Mouse (Mus musculus) forebrain, embryonic 15.5 days (tissue): ENCODE data around the gene Pcdh15. TPM values are rescaled to one million over a fixed set of nuclear protein-coding genes. Genes with fewer than 3 reads are reported as not detected.

Experiments used
- ATAC-seq: fragments of 200-750 bp; cut with Nextera tagmentation; replicated peaks from 2 replicates; pipeline ENCODE4 v1.8.0; 2017; ENCODE audit warnings: mild to moderate bottlenecking, moderate TSS enrichment, moderate library complexity
- H3K27ac ChIP-seq: fragments of 300-500 bp; sonication (generic); replicated peaks from 2 replicates; pipeline ENCODE4 v1.5.1; 2015; ENCODE audit warnings: mild to moderate bottlenecking, inconsistent platforms
- H3K27me3 ChIP-seq: fragments of 300-500 bp; sonication (generic); 2 replicates; pipeline ENCODE4 v1.6.1; 2015; ENCODE audit warnings: inconsistent platforms
- H3K36me3 ChIP-seq: fragments of 300-500 bp; sonication (generic); 2 replicates; pipeline ENCODE4 v1.6.1; 2015; ENCODE audit warnings: mild to moderate bottlenecking, inconsistent platforms
- H3K4me1 ChIP-seq: fragments of 300-500 bp; sonication (generic); 2 replicates; pipeline ENCODE4 v1.6.1; 2015; ENCODE audit warnings: inconsistent platforms
- H3K4me2 ChIP-seq: fragments of 300-500 bp; sonication (generic); replicated peaks from 2 replicates; pipeline ENCODE4 v1.6.1; 2015; ENCODE audit warnings: mild to moderate bottlenecking, inconsistent platforms
- H3K4me3 ChIP-seq: fragments of 300-500 bp; sonication (generic); 2 replicates; pipeline ENCODE4 v1.5.1; 2015; ENCODE audit warnings: mild to moderate bottlenecking, inconsistent platforms
- H3K9ac ChIP-seq: fragments of 300-500 bp; sonication (generic); replicated peaks from 2 replicates; pipeline ENCODE4 v1.6.1; 2015; ENCODE audit warnings: mild to moderate bottlenecking, inconsistent platforms
- H3K9me3 ChIP-seq: fragments of 300-500 bp; sonication (generic); 2 replicates; pipeline ENCODE4 v1.6.1; 2016; ENCODE audit warnings: inconsistent platforms
- WGBS: fragments of 180-500 bp; shearing (Covaris S2); methylation state at CpG from one replicate; pipeline ENCODE4 v1.1.7; 2015; ENCODE audit warnings: mixed read lengths; 5-methylcytosine and 5-hydroxymethylcytosine counted together
- polyA plus RNA-seq: library from polyadenylated mRNA; unstranded; fragments of >200 nt; fragmentation: Nextera tagmentation; extraction: Ambion mirVana; gene quantifications from 2 replicates; pipeline ENCODE4 v1.2.1, GENCODE M21; 2015

Gene Pcdh15
- polyA plus RNA-seq, 1 experiment from 2014 or later, result 5.0 TPM

DNA sequence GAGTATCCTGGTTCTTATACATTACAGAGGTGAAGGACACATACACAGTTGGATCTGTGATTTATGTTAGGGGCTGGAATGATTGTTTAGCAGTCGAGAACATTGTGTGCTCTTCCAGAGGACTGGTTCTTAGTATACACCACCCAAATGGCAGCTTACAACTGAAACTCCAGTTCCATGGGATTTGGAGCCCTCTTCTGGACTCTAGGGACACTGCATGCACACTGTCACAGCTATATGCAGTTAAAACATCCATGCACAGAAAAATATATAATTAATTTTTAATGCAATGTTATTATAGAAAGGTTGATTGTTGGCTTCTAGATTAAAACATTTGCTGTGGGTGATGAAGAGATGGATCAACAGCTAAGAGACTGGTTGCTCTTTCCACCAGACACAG, 301.3 kb downstream of the Pcdh15 start:
- 90% methylated on average over 1 of the region's 1 CpGs for WGBS
- Histone ChIP-seq H3K4me3 (no peak overlapping the region), H3K27me3 (no peaks in the 10 kb centered on the region), H3K4me1 (no peaks in the 10 kb centered on the region), H3K4me2 (no peak overlapping the region), H3K27ac (no peak overlapping the region), H3K9me3 (no peaks in the 10 kb centered on the region), H3K9ac (no peak overlapping the region), H3K36me3 (no peaks in the 10 kb centered on the region)
- no peak for ATAC-seq

DNA sequence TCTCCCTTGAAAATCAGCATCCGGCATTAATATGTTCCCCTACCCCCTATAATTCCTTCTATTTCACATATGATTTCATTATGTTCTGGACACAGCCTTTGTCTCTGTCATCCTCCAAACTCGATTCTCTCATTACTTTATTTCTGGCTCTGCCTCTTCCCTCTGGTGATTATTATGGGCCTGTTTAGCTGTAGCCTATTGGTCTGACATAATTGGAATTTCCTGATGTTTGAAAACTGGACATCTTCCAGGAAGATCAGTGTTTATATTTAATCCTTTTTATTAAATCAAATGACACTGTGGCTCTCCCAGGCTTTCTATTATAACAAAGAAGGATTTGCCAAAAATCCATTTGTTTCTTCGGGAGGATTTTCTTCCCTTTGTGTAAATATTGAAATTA, 326.3 kb downstream of the Pcdh15 start:
- Histone ChIP-seq H3K27ac (no peak overlapping the region), H3K4me2 (no peak overlapping the region), H3K9ac (no peak overlapping the region), H3K9me3 (no peaks in the 10 kb centered on the region), H3K4me1 (no peaks in the 10 kb centered on the region), H3K4me3 (no peak overlapping the region), H3K36me3 (no peaks in the 10 kb centered on the region), H3K27me3 (no peaks in the 10 kb centered on the region)
- ATAC-seq, result no peak
- 59% methylated on average over 3 of the region's 3 CpGs for WGBS

DNA sequence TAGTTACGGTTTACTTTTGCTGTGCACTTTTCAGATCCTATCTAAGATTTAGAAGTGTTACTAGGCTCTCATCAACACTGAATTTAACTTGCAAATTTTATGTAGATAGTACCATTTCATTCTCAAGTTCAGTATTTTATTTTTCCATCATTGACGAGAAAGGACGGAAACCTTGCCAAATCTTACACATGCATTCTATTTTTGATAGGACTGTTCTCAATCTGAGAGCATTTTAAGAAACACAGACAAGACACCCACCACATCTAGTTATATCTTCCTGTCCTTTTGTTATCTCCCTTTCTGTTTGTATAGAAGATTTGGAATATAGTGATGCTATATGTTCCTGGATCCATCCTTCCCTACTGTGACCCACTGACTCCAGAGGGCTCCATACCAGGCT, 332.2 kb downstream of the Pcdh15 start:
- no peak for ATAC-seq
- Histone ChIP-seq H3K4me1 (no peaks in the 10 kb centered on the region), H3K9ac (no peak overlapping the region), H3K27me3 (no peaks in the 10 kb centered on the region), H3K4me2 (no peak overlapping the region), H3K4me3 (no peak overlapping the region), H3K27ac (no peak overlapping the region), H3K36me3 (no peaks in the 10 kb centered on the region), H3K9me3 (no peaks in the 10 kb centered on the region)
- 88% methylated on average over 3 of the region's 3 CpGs for WGBS

DNA sequence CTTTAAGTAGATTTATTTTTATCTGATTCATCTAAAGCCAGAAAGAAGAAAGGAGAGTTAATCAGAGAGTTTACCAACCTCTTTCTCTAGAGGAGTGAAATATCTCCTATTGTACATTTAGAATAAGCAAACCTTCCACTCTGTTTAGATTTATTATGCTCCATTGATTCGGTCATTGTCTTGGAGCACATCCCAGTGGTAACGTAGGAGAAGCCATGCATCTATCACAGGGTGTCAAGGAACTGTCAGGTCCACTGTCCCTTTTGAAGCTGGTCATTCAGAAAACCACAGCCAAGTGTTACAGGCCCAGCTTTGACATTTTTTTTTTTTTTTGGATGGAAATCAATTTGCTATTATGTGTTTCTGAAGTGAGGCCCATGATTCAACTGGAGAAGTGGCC, 384.9 kb downstream of the Pcdh15 start:
- WGBS, result 60% methylated on average over 2 of the region's 2 CpGs
- H3K9ac ChIP-seq, result no peak overlapping the region
- H3K4me3 ChIP-seq, result no peak overlapping the region
- no peaks in the 10 kb centered on the region for H3K4me1 ChIP-seq
- H3K27ac ChIP-seq, result no peak overlapping the region
- H3K36me3 ChIP-seq, result no peaks in the 10 kb centered on the region
- ATAC-seq, result no peak
- H3K27me3 ChIP-seq, result no peaks in the 10 kb centered on the region
- H3K9me3 ChIP-seq, result no peaks in the 10 kb centered on the region
- no peak overlapping the region for H3K4me2 ChIP-seq

DNA sequence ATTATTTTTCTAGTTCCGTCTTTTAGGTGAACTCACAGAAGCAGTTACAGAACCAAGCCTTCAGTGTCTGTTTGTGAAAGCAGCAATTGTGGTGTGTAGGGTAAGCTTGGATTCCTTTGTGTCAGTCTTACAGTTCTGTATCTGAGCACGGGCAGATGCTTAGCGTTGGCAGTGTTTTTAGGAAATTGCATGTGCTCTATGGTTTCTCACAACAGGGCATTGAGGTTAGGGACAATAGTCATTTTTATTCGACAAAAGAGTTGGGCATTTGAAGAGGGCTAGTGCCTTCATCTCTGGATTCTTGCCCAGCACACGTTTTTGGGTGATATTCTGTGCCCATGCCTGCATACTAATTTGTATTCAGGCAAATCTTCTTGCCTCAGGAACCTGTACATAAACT, 392.5 kb downstream of the Pcdh15 start:
- Histone ChIP-seq H3K27ac (no peak overlapping the region), H3K4me2 (no peak overlapping the region)
- WGBS, result 38% methylated on average over 5 of the region's 5 CpGs

DNA sequence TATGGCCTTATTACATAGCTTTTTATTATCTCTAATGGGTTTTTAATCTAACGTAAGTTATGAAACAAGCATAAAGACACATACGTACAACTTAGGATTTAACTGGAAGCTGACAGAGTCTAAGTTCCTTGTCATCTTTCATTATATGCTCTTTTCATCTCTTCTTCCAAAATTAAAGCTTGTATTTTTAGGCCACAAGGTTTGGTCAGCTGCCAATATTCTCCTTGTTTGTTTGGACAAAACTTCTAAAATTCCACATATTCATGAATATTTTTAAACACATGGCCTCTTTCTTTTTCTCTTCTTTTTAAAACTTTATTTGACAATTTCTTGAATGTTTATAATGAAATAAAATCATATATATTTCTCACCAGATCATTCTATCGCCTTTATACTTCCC, 415.7 kb downstream of the Pcdh15 start:
- Histone ChIP-seq H3K36me3 (no peaks in the 10 kb centered on the region), H3K4me2 (no peak overlapping the region), H3K9me3 (no peaks in the 10 kb centered on the region), H3K27ac (no peak overlapping the region), H3K4me1 (no peaks in the 10 kb centered on the region), H3K9ac (no peak overlapping the region), H3K27me3 (no peaks in the 10 kb centered on the region), H3K4me3 (no peak overlapping the region)
- WGBS, result 93% methylated on average over 3 of the region's 3 CpGs
- no peak for ATAC-seq

More for the DNA sequence above, 392.5 kb downstream of the Pcdh15 start:
- H3K36me3 ChIP-seq, result no peaks in the 10 kb centered on the region
- ATAC-seq, result no peak; the same call in 1 of the 2 replicates
- no peaks in the 10 kb centered on the region for H3K27me3 ChIP-seq
- no peaks in the 10 kb centered on the region for H3K9me3 ChIP-seq
- no peak overlapping the region for H3K4me3 ChIP-seq
- no peak overlapping the region for H3K9ac ChIP-seq
- no peaks in the 10 kb centered on the region for H3K4me1 ChIP-seq

DNA sequence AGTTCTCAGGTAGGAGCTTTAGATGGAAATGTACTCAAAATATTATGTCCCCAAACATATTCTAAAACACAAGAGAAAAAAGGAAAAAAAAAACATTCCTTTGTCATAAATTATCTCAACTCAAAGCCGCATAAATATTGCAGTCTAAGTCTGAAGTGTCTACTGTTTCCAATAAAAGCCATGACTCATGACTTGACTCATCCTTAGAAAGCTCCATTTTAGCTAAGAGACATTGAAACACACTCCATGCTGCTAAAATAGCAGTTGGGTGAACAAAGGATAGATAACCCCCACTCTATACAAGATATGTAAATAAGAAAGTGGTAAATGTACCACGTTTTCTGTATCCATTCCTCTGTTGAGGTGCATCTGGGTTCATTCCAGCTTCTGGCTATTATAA, 416.6 kb downstream of the Pcdh15 start:
- H3K4me3 ChIP-seq, result no peak overlapping the region
- no peaks in the 10 kb centered on the region for H3K4me1 ChIP-seq
- 70% methylated on average over 2 of the region's 2 CpGs for WGBS
- ATAC-seq, result no peak
- H3K9me3 ChIP-seq, result no peaks in the 10 kb centered on the region
- H3K27me3 ChIP-seq, result no peaks in the 10 kb centered on the region
- no peak overlapping the region for H3K4me2 ChIP-seq
- no peak overlapping the region for H3K9ac ChIP-seq
- no peak overlapping the region for H3K27ac ChIP-seq
- H3K36me3 ChIP-seq, result no peaks in the 10 kb centered on the region

DNA sequence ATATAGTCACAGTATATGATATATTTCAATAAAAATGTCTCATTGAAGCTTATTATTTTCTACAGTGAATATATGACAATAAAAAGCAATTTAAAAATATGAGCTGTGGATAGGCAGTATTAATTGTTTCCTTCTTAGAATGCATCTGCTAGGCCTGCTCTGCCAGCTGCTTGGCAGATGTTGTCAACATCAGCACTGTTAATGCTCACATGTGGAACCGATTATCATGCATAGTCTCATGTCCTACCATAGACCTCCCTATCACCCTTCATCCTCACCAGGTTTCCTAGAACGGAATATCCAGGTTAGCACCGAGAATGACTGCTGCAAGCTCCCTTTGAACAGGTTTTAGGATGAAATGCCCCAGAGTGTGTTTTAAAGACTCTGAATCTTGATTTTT, 420.3 kb downstream of the Pcdh15 start:
- no peaks in the 10 kb centered on the region for H3K27me3 ChIP-seq
- H3K4me3 ChIP-seq, result no peak overlapping the region
- H3K27ac ChIP-seq, result no peak overlapping the region
- ATAC-seq, result no peak
- no peaks in the 10 kb centered on the region for H3K36me3 ChIP-seq
- no peaks in the 10 kb centered on the region for H3K9me3 ChIP-seq
- H3K4me1 ChIP-seq, result no peaks in the 10 kb centered on the region
- H3K4me2 ChIP-seq, result no peak overlapping the region
- H3K9ac ChIP-seq, result no peak overlapping the region
- 93% methylated on average over 3 of the region's 3 CpGs for WGBS

DNA sequence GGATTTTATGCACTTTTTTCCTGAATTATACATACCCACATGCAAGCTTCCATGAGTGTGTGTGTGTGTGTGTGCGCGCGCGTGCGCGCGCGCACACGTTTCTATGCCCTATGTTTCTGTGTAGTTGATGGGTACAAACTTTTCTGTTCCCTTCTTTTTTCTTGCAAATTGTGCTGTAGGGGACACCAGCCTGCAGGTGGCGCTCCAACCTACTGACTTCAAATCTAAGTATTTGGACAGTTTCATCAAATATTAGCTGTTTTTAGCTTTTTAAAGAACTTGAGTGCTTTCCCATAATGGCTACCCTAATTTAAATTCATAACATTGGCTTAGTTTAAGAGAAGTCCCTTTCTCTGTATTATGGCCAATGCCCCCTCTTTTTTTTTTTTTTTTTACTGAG, 453.7 kb downstream of the Pcdh15 start:
- Histone ChIP-seq H3K9ac (no peak overlapping the region), H3K4me2 (no peak overlapping the region), H3K27ac (no peak overlapping the region), H3K36me3 (no peaks in the 10 kb centered on the region), H3K4me3 (no peak overlapping the region), H3K4me1 (no peaks in the 10 kb centered on the region), H3K27me3 (no peaks in the 10 kb centered on the region), H3K9me3 (no peaks in the 10 kb centered on the region)
- 94% methylated on average over 10 of the region's 10 CpGs for WGBS
- ATAC-seq, result no peak

DNA sequence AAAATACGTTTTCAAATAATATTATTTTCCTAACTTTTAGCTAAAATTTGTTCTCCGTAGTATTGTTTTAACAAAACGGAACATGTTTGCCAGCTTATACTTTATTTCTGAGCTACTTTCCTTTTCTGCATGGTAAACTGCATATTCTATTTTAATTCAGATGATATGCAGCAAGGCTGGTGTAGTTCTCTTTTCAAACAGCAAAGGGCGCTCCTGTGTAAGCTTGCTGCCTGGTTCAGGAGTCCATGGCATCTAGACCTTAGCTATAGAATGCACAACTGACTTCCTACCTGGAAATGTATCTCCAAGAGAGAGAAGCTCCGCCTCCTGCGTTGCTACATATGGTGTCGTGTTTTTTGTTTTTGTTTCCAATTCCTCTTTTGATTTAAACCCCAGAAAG, 465.1 kb downstream of the Pcdh15 start:
- WGBS, result 70% methylated on average over 7 of the region's 7 CpGs
- no peak overlapping the region for H3K9ac ChIP-seq
- no peaks in the 10 kb centered on the region for H3K36me3 ChIP-seq
- no peak overlapping the region for H3K4me2 ChIP-seq
- H3K27me3 ChIP-seq, result no peaks in the 10 kb centered on the region
- no peak overlapping the region for H3K4me3 ChIP-seq
- no peaks in the 10 kb centered on the region for H3K4me1 ChIP-seq
- no peaks in the 10 kb centered on the region for H3K9me3 ChIP-seq
- H3K27ac ChIP-seq, result no peak overlapping the region
- ATAC-seq, result no peak

DNA sequence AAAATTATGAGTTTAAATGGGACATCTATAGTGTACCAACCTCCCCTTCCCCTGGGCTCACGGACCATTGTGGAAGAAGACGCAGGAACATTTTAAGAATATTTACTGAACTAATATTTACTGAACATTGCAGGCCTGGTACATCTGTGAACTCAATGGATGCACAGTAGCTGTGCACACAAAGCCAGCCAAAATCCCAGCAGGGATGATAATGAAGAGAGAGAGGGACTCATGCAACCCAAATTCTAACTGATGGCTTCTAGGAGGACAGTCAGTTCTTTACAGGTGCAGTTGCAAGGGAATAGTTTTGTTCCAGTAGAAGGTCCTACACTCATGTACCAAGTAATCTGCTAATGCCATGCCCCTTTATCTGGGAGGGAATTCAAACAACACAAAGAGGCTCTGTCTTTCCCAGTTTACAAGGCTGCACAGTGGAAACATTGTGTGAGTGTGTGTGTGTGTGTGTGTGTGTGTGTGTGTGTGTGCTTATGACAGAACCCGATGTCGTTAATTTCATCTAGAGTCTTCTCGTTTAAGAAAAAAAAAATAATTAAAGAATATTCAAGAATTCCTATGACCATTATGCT, 475.7 kb downstream of the Pcdh15 start:
- no peak overlapping the region for H3K27ac ChIP-seq
- no peaks in the 10 kb centered on the region for H3K27me3 ChIP-seq
- H3K9me3 ChIP-seq, result no peaks in the 10 kb centered on the region
- no peak overlapping the region for H3K4me3 ChIP-seq
- no peak overlapping the region for H3K9ac ChIP-seq
- ATAC-seq, result no peak
- H3K36me3 ChIP-seq, result no peaks in the 10 kb centered on the region
- H3K4me2 ChIP-seq, result no peak overlapping the region
- 89% methylated on average over 5 of the region's 5 CpGs for whole genome bisulfite sequencing
- H3K4me1 ChIP-seq, result no peaks in the 10 kb centered on the region

DNA sequence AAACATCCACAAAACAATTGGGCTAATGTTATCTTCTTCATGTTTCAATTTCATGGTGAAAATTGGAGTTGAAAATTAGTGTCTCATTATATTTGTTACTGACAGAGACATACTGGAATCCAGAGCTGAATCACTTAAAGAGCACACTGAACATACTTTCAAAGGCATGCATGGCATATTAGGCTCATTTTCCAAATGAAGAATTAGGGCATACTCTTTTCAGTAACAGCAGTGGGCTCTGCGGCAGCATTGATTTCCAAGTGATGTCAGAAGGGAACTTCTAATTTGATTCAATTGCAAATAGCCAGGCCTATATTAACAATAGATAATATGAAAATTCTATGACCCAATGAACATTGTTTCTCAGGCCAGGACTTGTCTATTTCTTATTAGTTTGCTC, 568.4 kb downstream of the Pcdh15 start:
- no peaks in the 10 kb centered on the region for H3K9me3 ChIP-seq
- no peak for ATAC-seq
- H3K27ac ChIP-seq, result no peak overlapping the region
- H3K4me3 ChIP-seq, result no peak overlapping the region
- no peaks in the 10 kb centered on the region for H3K27me3 ChIP-seq
- 38% methylated on average over 1 of the region's 1 CpGs for WGBS
- no peak overlapping the region for H3K9ac ChIP-seq
- no peak overlapping the region for H3K4me2 ChIP-seq
- H3K36me3 ChIP-seq, result no peaks in the 10 kb centered on the region
- H3K4me1 ChIP-seq, result no peaks in the 10 kb centered on the region

DNA sequence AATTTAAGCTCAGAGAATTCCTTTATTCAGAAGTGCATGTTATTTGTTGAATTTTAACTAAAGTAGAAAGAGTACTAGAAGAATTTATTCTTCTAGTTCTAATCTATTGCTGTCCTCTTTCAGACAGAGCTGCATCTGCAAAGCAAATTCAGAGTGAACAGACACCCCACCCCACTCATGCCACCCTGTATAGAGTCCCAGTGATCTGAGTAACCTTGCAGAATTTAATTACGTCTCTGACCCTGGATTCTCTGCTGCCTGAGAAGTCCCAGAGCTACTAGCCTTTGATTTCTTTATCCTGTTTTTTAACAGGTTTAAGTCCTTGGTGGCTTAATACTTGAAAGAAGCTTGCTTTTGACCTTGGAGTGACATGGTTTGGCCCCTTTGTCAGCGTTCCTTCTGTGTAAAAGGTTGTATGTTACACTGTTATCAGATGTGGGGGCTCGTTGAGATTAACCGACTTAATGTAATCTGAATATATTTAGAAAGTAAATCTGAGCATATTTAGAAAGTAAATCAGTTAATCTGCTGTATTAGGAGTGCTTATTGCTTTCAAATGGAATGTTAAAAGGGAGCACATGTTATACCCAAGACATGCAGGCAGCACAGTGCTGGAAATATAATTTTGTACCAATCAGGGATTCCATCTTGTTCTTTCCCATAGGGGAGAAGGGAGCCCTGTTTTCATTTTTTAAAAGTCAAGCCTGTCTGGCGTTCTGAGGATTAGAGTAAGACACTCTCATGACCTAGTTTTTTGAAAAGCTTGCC, 601.6 kb downstream of the Pcdh15 start:
- Histone ChIP-seq H3K9me3 (no peaks in the 10 kb centered on the region), H3K4me3 (no peak overlapping the region), H3K36me3 (no peaks in the 10 kb centered on the region), H3K27me3 (no peaks in the 10 kb centered on the region), H3K4me1 (no peaks in the 10 kb centered on the region), H3K4me2 (no peak overlapping the region), H3K27ac (no peak overlapping the region), H3K9ac (no peak overlapping the region)
- 62% methylated on average over 5 of the region's 5 CpGs for WGBS
- no peak for ATAC-seq
